Mouse (Mus musculus): ENCODE measurements around the gene AL607142.1. TPM values are rescaled to one million over a fixed set of nuclear protein-coding genes. Genes with fewer than 3 reads are reported as not detected.

Gene AL607142.1
- polyA plus RNA-seq (2017; shearing (Covaris generic)), result not detected

DNA sequence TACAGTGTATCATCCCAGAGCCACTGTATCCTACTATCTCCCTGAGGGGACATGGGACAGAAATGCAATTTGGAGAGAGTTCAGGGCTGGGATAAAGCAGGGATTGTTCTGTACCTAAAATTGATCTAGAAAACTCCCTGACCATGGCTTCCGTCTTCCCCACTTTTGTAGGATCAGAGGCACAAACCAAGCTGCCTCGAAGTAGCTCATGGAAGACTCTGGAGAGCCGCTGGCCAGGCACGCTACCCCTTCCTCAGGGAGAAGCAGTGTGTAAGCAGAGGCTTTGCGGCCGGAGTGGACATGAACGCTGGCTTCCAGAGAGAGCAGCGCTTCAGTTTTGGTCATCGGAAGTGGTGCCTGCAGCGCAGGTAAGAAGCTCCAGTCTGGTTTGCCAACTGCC is at the start of gene AL607142.1:
TSS of gene AL607142.1 (plus strand) at position 301 of the 400 bp plus-strand sequence.
- no peak for ATAC-seq

DNA sequence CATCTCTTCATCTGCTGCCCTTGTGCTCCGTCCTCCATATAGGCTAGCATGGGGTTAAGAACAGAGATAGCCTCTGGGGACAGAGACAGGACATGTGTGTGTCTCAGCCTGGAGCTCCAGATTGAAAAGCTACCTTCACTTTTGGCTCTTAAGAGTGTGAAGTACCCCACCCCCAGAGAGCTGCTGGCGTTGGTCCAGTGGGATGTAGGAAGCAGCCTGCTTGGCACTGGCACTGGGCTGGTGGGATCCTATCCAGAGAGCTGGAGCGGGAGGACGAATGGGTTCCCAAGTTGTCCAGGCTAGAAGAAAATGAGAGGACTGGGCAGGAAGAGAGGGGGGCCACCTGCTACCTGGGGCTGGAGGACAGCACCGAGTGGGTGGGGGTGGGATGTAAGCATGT is 46.4 kb upstream of the AL607142.1 start:
- no peak for ATAC-seq

DNA sequence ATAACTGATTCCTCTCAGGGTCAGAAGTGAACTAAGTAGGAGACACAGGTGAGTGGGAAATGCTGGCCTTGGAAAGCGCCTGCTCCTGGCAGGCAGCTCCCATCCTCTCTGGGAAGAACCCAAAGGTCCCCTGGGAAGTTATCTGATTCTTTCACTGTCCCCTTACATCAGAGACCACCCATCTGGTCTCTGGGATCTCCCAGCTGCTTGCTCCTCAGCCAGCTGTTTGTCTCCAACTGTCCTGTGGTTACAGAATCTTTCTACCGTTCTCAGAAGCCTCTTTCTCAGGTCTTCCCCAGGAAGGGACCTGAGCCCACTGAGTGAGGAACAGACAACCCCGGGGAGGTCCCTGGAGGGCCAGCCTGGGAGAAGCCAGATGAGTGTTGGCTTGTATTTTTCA is 42.4 kb upstream of the AL607142.1 start:
- ATAC-seq, result no peak

DNA sequence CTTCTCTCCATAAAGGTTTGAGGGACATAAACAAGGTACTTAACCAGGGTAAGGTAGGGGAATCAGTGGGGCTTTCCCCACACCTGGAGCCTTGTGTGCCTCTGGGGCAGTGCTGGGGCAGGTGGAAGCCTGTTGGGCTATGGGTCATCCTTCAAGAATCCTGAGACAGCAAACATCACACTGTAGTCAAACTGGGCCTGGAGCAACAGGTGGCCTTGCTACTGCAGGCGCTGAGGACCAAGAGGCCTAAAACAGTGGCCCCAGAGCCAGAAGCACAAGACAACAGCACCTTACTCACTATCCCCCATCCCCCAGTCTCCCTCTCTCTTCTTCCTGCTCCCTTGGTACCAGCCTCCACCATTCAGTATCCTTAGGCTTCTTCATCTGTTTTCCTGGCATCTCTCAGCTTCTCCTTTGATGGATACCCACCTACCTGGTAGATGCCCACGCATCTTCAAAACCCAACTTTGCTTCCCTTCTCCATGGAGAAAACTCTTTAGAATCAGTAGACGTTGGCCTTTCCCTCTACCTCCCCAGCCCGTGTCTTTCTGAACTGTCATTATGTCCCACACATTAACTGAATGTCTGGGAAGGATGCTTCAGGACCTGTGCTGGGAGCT is 41.5 kb upstream of the AL607142.1 start:
- ATAC-seq, result no peak

DNA sequence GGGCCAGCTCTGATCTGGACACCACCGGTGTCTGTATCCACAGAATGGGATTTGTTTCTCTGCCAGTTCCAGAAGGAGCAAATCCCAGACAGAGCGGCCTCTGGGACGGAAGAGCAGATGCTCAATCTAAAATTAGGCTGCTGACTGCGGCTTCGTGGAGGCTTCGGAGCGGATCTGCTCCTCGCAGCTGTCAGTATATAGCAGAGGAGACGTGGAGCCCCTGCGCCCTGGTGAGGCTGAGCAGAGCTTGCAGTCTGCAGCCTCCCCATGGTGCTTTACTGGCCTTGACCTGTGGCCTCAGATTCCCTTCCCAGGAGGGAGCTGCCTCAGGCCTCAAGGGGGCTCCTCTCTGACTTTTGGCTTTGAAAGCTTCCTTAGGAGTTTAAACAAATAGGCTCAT is 40.7 kb upstream of the AL607142.1 start:
- ATAC-seq, result no peak

DNA sequence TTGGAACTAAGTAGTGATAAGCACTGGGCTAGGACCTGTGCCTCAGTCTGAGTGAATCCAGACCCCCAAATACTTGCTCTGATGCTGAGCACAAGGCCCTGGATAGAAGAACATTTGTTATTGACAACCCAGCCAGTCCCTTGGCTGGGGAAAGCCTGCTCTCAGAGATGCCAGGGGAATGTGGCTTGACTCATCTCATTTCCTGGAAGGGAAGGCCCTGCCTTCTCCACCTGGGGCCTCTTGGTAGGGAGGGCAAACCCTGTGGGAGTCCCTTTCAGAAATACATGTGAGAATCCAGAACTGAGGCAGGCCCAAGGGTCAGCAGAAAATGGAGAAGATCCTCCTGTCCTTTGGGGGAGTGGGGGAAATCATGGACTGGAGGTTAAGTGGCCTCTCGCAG is 37.1 kb upstream of the AL607142.1 start:
- no peak for ATAC-seq

DNA sequence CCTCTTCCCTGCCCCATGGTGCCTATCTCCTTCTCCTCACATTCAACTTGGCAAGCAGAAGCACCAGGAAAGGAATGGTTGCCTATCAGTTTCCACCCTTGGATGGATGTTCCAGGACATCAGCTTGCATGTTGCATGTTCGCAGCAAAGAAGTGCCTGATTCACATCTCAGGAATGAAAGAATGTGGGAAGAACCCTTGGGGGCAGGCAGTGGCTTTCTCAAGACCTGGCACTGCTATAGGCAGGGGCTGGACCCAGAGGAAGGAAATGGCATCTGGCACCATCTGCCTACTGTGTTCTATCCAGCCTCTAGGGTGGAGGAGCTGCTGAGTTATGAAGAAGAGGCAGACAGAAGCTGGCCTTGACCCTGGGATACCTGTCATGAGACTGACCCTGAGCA is 34.9 kb upstream of the AL607142.1 start:
- no peak for ATAC-seq

DNA sequence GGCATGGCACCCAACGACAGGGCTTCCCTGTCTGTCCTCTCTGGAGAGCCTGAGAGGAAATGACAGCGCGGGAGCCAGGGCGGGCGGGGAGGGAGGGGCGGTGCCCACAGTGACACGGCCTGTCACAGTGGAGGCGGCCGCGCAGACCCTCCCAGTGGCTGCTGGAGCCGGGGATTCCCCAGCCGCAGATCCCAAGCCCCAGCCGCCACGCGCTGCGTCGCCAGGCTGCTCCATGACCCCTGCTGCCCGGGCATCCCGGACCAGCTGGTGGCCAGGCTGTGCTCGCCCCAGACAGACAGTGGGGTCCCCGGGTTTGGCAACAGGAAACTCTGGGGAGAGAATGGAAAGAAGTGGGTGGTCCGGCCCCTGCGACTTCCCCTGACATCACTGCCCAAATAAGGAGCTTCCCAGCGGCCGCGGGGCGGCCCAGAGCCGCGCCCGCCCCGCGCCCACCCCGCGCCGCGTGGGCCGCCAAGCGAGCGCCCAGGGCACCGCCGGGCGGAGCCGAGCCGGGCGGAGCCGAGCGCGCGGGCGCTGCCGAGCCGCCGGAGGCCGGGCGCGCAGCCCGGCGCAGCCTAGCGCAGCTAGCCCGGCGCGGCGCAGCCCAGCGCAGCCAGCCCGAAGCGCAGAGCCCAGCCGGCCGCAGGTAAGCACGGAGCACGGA is 32.3 kb upstream of the AL607142.1 start:
- peak; percentile 73 for ATAC-seq

DNA sequence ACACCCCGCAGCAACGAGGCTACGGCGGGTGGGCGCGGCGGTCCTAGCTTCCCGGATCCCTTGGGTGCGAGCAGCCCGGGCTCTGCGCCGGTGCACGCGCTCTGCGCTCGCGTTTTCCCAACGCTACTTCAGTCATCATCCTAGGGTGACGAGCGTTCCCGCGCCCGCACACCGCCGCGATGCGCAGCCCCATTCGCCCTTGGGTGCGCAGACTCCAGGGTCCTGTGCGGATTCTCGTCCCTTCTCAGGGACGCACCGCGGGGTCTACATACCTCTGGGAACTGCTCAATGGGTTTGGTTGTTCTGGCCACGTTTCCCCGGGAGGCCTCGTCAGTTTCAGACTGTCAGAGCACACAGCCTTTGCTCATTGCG is 31.8 kb upstream of the AL607142.1 start:
- ATAC-seq, result peak; percentile 22

DNA sequence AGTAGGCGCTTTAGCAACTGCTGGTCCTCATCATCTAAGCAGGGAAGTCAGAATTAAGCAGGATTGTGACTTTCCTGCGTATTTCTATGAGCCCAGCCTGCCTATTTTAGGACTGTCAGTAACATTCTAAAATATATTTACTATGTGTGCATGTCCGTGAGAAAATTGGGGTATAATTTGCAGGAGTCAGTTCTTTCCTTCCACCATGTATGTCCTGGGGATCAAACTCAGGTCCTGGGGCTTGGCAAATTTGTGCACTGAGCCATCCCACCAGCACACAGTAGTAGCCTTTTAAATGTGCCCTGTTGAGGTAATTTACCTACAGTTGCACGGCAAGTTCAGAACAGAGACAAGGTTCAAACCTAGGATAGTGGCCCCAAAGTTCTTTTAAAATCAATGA is 28.5 kb upstream of the AL607142.1 start:
- ATAC-seq, result no peak

DNA sequence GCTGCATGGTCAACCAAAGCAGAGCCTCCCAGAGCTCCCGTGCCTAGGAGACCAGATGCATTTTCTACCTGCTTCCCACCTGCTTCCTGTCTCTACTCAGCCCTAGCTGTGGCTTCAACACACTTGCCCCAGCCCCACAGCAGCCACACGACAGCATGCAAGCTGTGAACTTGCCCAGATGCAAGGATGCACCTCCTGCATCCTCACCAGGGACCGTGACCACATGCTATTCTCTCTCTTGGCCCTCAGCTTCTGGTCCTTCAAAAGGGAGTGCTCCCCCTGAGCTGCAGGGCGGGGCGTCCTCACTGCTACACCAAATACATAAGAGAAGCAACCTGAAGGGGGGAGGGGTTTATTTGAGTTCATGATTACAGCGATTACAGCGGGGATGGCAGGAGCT is 27.8 kb upstream of the AL607142.1 start:
- peak; percentile 13 for ATAC-seq

DNA sequence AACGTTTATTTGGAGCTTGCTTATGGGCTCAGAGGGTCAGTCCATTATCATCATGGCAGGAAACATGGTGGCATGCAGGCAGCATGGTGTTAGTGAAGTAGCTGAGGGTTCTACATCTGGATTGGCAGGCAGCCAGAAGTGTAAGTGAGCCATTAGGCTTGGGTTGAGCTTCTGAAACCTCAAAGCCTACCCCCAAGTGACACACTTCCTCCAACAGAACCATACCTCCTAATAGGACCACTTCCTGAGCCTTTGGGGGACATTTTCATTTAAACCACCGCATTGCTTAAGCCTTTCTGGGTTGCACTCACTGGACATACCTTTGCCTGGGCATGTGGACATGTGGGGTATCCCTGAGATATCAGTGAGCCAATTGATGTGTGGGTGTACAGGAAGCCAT is 23.3 kb upstream of the AL607142.1 start:
- peak; percentile 24 for ATAC-seq

DNA sequence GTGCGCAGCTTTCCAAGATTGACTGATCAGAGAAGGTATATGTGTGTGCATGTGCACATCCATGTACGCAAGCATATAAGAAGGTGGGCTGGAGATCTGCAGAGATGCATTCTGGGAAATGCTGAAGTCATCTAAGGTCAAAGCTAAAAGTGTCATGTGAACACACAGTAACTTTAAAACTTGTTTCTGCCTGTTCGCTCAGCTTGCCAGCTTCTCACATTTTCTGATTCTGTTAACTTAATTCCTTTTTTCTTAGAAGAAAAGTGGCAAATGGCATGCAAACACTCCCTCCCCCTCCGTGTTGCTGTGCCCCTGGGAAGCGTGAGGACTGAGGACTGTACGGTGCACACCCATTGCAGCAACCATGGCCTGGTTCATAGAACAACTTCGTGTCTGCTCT is 22.3 kb upstream of the AL607142.1 start:
- ATAC-seq, result no peak

DNA sequence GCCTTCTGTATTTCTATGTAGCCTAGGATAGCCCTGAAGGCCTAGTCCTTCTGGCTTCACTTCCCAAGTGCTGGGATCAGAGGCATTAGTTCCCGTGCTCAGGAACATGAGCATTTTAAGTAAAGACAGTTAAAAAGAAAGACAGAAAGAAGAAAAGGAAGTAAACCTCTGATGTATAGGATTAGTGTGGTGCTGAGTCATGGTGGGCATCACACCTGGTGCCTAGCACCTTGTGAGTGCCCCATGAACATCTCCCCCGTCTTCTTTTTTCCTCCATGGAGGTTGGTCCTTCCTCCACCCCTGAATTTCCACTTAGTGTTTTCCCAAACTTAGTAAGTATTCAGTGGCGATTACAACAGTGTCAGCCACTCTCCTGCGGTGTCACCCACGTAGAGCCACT is 20.2 kb upstream of the AL607142.1 start:
- no peak for ATAC-seq

DNA sequence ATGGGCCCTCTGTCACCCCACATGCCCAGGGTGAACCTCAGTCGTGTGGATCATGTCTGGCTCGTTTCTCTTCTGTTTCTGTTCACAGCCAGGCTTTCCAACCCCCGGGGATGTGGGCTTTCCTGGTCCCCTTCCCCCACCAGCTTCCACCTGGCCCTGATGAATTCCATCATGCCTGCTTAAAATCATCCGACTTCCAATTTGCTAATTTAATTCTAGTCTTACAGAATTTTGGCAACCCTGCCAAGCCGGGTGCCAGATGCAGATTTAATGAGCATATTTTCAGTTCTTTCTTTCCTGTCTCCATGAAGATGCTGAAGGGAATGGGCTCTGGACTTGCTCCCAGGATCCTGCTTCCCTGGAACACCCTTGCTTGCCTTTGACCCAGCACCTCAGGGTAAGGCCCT is 19.7 kb upstream of the AL607142.1 start:
- no peak for ATAC-seq

DNA sequence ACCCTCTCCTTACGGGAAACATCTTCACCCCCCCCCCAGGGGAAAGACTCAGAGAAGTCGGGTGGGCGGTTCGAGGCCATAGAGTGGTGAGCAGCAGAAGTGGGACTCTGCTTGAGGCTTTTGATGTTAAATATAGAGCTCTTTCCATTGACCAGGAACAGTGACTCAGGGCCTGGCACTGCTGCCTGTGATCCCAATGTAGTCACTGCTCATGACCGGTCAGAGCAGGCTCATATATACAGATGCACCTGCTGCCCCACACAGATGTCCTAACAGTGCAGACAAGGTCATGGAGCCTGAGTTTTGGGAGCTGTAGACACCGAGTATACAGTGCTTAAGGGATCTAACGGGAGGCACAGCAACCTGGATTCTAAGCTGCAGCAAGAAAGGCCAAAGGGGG is 18.9 kb upstream of the AL607142.1 start:
- ATAC-seq, result no peak

DNA sequence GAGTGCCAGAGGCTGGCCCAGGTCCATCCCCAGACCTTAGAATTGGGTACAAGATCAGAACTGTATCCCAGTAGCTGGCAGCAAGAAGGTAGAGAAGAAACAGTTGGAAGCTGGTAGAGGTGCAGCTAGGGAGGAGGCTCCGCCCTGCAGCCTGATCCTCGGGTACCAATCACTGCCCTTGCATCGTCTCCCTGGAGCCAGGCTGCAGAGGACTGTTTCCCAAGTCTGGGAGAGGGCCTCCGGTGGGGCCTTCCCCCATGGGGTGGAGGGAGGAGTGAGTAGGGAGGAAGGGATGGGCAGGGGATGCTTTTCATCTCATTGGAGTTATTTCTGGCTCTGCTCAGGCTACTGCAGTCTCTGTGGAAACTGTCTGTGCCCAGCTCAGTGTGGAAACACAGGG is 17.7 kb upstream of the AL607142.1 start:
- ATAC-seq, result no peak

DNA sequence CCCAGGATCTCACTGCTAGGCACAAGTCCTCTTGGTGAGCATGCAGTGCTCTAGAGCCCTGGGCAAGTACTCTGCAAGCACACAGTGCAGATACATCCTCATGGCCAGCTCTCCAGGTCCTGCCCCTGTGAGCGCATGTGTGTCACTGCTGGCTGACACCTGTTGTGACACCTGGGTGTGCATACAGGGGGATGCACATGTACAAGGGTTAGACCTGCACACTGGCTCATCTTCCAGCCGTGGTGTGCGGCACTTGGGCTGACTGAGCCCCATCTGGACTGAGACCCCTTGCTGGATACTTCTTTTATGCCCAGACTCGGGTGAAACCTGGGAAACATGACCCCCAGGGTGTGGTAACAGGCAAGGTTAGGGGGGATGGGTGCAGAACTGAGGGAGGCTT is 16.5 kb upstream of the AL607142.1 start:
- ATAC-seq, result no peak

DNA sequence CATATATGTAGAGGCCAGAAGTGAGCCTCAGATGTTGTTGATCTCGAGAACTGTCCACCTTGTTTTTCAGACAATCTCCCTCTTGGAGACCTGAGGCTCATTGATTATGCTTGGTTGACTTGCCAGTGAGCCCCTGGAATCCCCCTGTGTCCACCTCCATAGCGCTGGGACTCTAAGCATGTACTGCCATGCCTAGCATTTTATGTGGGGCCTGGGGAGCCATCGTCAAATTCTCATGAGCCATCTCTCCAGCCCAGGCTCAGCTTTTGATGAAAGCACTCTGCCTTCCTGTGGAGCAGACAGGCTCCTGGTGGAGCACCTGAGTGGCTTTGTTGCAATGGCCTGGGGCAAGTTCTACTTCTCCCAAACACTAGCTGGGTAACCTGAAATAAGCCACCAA is 14.9 kb upstream of the AL607142.1 start:
- no peak for ATAC-seq

DNA sequence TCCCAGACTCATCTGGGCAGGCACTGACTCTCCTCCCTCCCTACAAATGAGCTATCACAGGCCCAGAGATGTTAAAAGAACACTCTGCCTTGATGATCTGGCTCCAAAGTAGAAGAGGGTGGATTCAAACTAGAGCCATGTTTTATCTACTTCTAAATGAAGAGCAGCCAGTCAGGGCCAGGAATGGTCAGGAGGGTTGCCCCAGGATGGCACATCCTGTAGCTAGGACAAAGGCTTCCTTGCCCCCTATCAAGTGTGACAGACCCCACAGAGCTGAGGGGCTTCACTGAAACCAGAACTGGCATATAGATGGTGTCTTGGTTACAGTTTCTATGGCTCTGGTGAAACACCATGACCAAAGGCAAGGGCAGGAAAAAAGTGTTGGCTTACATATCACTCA is 12.3 kb upstream of the AL607142.1 start:
- ATAC-seq, result no peak

DNA sequence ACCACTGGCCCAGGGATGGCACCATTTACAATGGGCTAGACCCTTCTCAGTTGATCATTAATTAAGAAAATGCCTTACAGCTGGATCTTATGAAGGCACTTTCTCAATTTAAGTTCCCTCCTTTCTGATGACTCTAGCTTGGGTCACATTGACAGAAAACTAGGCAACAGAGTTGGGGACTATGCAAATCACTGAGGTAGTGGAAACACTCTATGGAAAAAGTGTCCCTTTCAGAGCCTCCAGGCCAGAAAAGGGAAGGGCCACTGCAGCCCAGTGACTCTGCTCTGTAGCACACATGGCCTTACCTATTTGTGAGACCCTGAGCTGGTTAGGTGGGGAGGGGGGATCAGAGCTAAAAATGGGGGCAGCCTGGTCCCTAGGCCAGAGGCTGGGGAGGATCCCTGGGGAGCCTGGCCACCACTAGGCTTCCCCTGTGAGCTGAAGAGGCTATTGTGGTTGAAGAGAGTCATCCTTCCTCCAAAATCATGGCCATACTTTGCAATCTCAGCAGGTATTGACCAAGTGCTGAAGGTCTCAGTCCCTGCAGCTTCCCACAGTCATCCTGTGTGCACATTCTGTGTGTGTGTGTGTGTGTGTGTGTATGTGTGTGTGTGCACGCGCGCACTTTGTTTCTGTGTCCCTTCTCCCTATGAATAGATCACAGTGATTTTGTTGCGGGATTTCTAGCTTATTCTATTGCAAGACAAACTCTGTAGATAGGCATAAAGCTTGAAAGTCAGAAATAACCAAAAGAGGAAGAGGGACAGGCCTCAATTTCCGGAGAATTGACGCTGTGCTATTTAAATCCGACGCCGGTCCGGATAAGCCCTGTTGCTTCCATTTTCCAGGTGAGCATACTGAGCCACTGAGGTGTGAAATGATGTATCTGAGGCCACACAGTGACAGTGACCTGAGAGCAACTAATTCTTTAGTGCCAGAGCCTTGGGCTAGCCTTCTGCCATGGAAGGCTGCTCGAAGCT is 11.5 kb upstream of the AL607142.1 start:
- ATAC-seq, result peak; percentile 69

DNA sequence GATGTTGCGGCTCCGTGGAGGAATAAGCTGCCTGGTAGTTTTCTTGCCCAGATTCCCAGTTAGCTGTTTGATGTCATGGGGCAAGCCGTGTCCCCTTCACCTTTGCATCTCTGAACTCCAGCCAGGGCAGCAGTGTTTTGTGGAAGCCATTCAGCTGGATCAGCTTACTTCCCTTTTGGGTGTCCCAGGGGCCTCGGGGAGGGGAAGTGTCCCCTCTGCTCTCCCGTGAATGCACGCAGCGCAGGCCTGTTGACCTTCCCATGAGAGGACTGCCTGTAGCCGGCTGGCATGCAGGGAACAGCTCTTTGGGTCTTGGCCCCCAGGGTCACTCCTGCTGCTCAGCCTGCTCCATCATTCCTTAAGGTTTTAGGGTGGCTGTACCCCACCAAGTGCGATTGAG is 10.7 kb upstream of the AL607142.1 start:
- ATAC-seq, result no peak

DNA sequence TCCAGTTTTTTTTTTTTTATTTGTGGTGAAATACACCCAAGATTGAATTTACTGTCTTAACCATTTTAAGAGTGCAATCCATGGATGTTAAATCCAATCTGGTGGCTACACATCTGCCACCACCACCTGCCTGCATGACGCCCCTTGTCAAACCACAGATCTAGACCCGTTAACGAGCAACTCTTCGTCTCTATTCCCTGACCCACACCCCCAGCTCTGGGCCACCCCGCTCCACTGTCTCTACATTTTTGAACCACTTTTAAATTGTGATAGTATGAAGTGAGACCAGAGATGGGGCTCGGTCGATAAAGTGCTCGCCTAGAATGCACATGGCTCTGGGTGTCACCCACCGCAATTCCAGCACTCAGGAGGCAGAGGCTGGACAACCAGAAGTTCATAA is 8.3 kb upstream of the AL607142.1 start:
- ATAC-seq, result no peak

DNA sequence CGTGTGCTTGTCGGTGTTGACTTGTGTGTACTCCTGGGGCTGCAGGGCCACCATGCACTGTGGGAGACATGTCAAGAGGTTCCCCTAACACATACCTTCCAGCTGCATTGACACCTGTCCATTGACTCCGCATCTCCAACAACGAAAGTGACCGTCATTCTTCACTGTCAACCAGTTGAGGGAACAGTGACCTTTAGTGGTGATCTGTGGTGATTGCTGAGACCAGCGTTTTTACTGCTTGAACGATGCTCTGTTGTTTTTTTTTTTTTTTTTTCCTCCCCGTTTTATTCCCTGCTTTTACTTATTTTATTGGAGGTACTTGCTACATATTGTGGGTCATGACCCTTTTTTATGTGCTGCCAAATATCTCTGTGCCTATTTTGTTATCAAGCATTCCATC is 7.3 kb upstream of the AL607142.1 start:
- ATAC-seq, result no peak

Data from CD4-positive, CD25-positive, alpha-beta regulatory T cell, adult 4 months (primary cell).